Mouse (Mus musculus): ENCODE results near the gene Prodh2.

DNA sequence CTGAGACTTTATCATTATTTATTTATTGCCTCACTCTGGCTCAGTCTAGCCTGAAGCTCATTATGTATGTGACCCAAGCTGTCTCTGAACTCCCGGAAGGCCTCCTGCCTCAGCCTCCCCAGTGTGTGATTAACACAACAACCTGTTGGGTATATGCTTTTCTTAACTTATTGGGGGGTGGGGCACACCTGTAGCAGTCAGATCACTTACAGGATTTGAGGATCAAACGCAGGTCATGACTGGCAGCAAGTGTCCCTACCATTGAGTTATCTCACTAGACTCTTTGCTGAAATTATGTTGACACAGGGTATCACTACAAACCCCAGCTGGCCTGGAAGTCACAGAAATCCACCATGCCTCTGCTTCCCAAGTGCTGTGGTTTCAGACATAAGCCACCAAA lies 66.9 kb downstream of the Prodh2 start:
- TF ChIP-seq CTCF (IDR thresholded peaks at IDR 0.05; ENCODE audit: insufficient read depth, low read depth, low read length) (no peak), POLR2A (IDR thresholded peaks at IDR 0.05; ENCODE audit: insufficient read depth, low read depth, low read length) (no peak)

All from olfactory bulb, adult 2 months (tissue).